Mouse (Mus musculus) myocyte (in vitro differentiated cells): ENCODE results near the gene Ptprc.

Source experiments
- CEBPB ChIP-seq: IDR thresholded peaks from 2 replicates; pipeline ENCODE4 v1.6.1; 2011; ENCODE audit warnings: mild to moderate bottlenecking, moderate library complexity; ENCODE audit not compliant: poor library complexity, insufficient read depth, severe bottlenecking
- E2F4 ChIP-seq: IDR thresholded peaks from one replicate; pipeline ENCODE4 v1.6.1; 2011; ENCODE audit warnings: mild to moderate bottlenecking, control low read depth, moderate library complexity; ENCODE audit not compliant: insufficient read depth
- MAX ChIP-seq: IDR thresholded peaks from one replicate; pipeline ENCODE4 v1.6.1; 2011; ENCODE audit warnings: low read depth, mild to moderate bottlenecking, control low read depth
- MYOG ChIP-seq, 3 experiments: IDR thresholded peaks; one replicate each; pipeline ENCODE4 v1.6.1; 2011; ENCODE audit warnings: control low read depth in 2 of 3, low read depth in 2 of 3, mild to moderate bottlenecking in 2 of 3; ENCODE audit not compliant: insufficient read length in 2 of 3, control insufficient read depth in 1 of 3, insufficient read depth in 1 of 3
- POLR2A ChIP-seq: IDR thresholded peaks from one replicate; pipeline ENCODE4 v1.6.1; 2011; ENCODE audit warnings: low read depth, mild to moderate bottlenecking, control low read depth, moderate library complexity; ENCODE audit not compliant: insufficient read length
- POLR2AphosphoS2 ChIP-seq: IDR thresholded peaks from one replicate; pipeline ENCODE4 v1.6.1; 2011; ENCODE audit warnings: low read depth, control low read depth; ENCODE audit not compliant: insufficient read length
- REST ChIP-seq: IDR thresholded peaks from one replicate; pipeline ENCODE4 v1.6.1; 2011; ENCODE audit warnings: mild to moderate bottlenecking, control low read depth, moderate library complexity; ENCODE audit not compliant: insufficient read depth, insufficient read length
- SRF ChIP-seq: IDR thresholded peaks from one replicate; pipeline ENCODE4 v1.6.1; 2011; ENCODE audit warnings: low read depth; ENCODE audit not compliant: control insufficient read depth, insufficient read length
- TCF12 ChIP-seq: IDR thresholded peaks from one replicate; pipeline ENCODE4 v1.6.1; 2011; ENCODE audit warnings: mild to moderate bottlenecking, control low read depth; ENCODE audit not compliant: poor library complexity, insufficient read depth, severe bottlenecking
- TCF3 ChIP-seq: IDR thresholded peaks from one replicate; pipeline ENCODE4 v1.6.1; 2011; ENCODE audit warnings: low read depth, control low read depth; ENCODE audit not compliant: insufficient read length
- USF1 ChIP-seq: IDR thresholded peaks from one replicate; pipeline ENCODE4 v1.6.1; 2011; ENCODE audit warnings: low read depth, mild to moderate bottlenecking, control low read depth, moderate library complexity

GRCm38 (mm10) chr1:138180081-138180480 is 4.6 kb upstream of the Ptprc start:
- no peak for TF ChIP-seq E2F4
- no peak for TF ChIP-seq POLR2AphosphoS2
- TF ChIP-seq TCF12: no peak
- TF ChIP-seq POLR2A: no peak
- no peak for TF ChIP-seq MYOG (IDR thresholded peaks at IDR 0.05; ENCODE audit: control insufficient read depth in 1 of 3, insufficient read depth in 1 of 3, insufficient read length in 2 of 3, low read depth in 2 of 3)
- no peak for TF ChIP-seq USF1
- TF ChIP-seq TCF3: no peak
- TF ChIP-seq MAX: no peak
- no peak for TF ChIP-seq SRF
- TF ChIP-seq REST: no peak
- no peak for TF ChIP-seq CEBPB
